Mouse (Mus musculus) erythroblast, embryonic 14.5 days (primary cell): ENCODE results near the gene Dgcr8. TPM values are rescaled to one million over a fixed set of nuclear protein-coding genes. Genes with fewer than 3 reads are reported as not detected.

Source experiments
- H3K27me3 ChIP-seq: 2 replicates; pipeline ENCODE4 v1.6.1; 2012; ENCODE audit warnings: inconsistent platforms; ENCODE audit not compliant: control insufficient read depth
- H3K36me3 ChIP-seq: 2 replicates; pipeline ENCODE4 v1.6.1; 2012; ENCODE audit warnings: mild to moderate bottlenecking, inconsistent platforms; ENCODE audit not compliant: control insufficient read depth
- H3K4me1 ChIP-seq: 2 replicates; pipeline ENCODE4 v1.6.1; 2012; ENCODE audit warnings: inconsistent platforms; ENCODE audit not compliant: control insufficient read depth
- H3K4me3 ChIP-seq: replicated peaks from 2 replicates; pipeline ENCODE3; 2012; ENCODE audit warnings: moderate library complexity, mild to moderate bottlenecking, inconsistent platforms
- H3K9me3 ChIP-seq: 2 replicates; pipeline ENCODE4 v1.6.1; 2012; ENCODE audit warnings: low read length, inconsistent platforms, mixed read lengths; ENCODE audit not compliant: control insufficient read depth
- GATA1 ChIP-seq: IDR thresholded peaks from 2 replicates; pipeline ENCODE4 v1.6.1; 2012; ENCODE audit warnings: low read length, inconsistent platforms, mixed read lengths
- TAL1 ChIP-seq: IDR thresholded peaks from 3 replicates; pipeline ENCODE4 v1.6.1; 2012; ENCODE audit warnings: low read length, inconsistent platforms, mixed read lengths
- polyA plus RNA-seq: library from polyadenylated mRNA; stranded (reverse); fragments of >175 nt; gene quantifications from 2 replicates; pipeline ENCODE4 v1.2.3, GENCODE M21; 2012

Dgcr8 gene
- polyA plus RNA-seq, 1 experiment: 0.64 TPM

GRCm38 (mm10) chr16:18217579-18217978 lies 71.5 kb downstream of the Dgcr8 start, which contains the start of gene Ccdc188:
Gene Ccdc188 (plus strand): TSS chr16:18217879.
- Histone ChIP-seq H3K27me3 (no peaks in the 10 kb centered on the region; the same call in 1 of the 2 replicates), H3K9me3 (no peaks in the 10 kb centered on the region), H3K4me1 (no peaks in the 10 kb centered on the region), H3K4me3 (no peak within 1 kb of the TSS), H3K36me3 (peaks cover under 1% of the 10 kb centered on the region; the same call in 1 of the 2 replicates)
- TF ChIP-seq GATA1 (no peak), TAL1 (no peak)

- no peaks in the 10 kb centered on the region for H3K36me3 ChIP-seq
- no peak for TF ChIP-seq TAL1
- no peak for TF ChIP-seq GATA1
- peaks cover 5% of the 10 kb centered on the region for H3K4me1 ChIP-seq
- no peaks in the 10 kb centered on the region; the same call in 1 of the 2 replicates for H3K27me3 ChIP-seq
- no peaks in the 10 kb centered on the region for H3K9me3 ChIP-seq
- no peak overlapping the region for H3K4me3 ChIP-seq
These were observed 74.2 kb downstream of the Dgcr8 start for GRCm38 (mm10) chr16:18214858-18215257.

- Histone ChIP-seq H3K4me3 (no peak overlapping the region), H3K36me3 (no peaks in the 10 kb centered on the region), H3K4me1 (peaks cover 5% of the 10 kb centered on the region), H3K9me3 (no peaks in the 10 kb centered on the region), H3K27me3 (no peaks in the 10 kb centered on the region; the same call in 1 of the 2 replicates)
- no peak for TF ChIP-seq TAL1
- no peak for TF ChIP-seq GATA1
These were observed 75.4 kb downstream of the Dgcr8 start for GRCm38 (mm10) chr16:18213689-18214088.

- Histone ChIP-seq H3K27me3 (no peaks in the 10 kb centered on the region; the same call in 1 of the 2 replicates), H3K4me1 (peaks cover 5% of the 10 kb centered on the region), H3K36me3 (no peaks in the 10 kb centered on the region), H3K4me3 (no peak overlapping the region), H3K9me3 (no peaks in the 10 kb centered on the region)
- no peak for TF ChIP-seq GATA1
These were observed 77.5 kb downstream of the Dgcr8 start for GRCm38 (mm10) chr16:18211417-18212171.

GRCm38 (mm10) chr16:18210701-18211416 lies 78.2 kb downstream of the Dgcr8 start:
- Histone ChIP-seq H3K9me3 (no peaks in the 10 kb centered on the region), H3K36me3 (no peaks in the 10 kb centered on the region), H3K4me3 (no peak overlapping the region), H3K27me3 (no peaks in the 10 kb centered on the region; the same call in 1 of the 2 replicates), H3K4me1 (peaks cover 5% of the 10 kb centered on the region)
- TF ChIP-seq GATA1: no peak
- no peak for TF ChIP-seq TAL1

Other genes with a start within 250 kb of the Dgcr8 start
- gene Dgcr6, start 236.4 kb downstream of the Dgcr8 start, polyA plus RNA-seq: 0.66 and 1.0 TPM in 2 replicates
- gene Prodh, start 199.0 kb downstream of the Dgcr8 start, polyA plus RNA-seq: 0.06 and 0.20 TPM in 2 replicates
- gene Rtn4r, start 161.6 kb downstream of the Dgcr8 start, polyA plus RNA-seq: 0.02 TPM in 1 of 2 replicates, not detected in the other
- gene Ccdc188, start 71.4 kb downstream of the Dgcr8 start, polyA plus RNA-seq: not detected in 2 replicates
- 0.20 and 0.31 TPM in 2 replicates for gene Zdhhc8, start 54.1 kb downstream of the Dgcr8 start, polyA plus RNA-seq
- 3.7 and 3.8 TPM in 2 replicates for gene Trmt2a, start 40.6 kb downstream of the Dgcr8 start, polyA plus RNA-seq
- 72.2 and 86.6 TPM in 2 replicates for gene Ranbp1, start 40.5 kb downstream of the Dgcr8 start, polyA plus RNA-seq
- gene Gm49776, start 30.9 kb downstream of the Dgcr8 start, polyA plus RNA-seq: not detected in 2 replicates
- gene Tango2, start 58.9 kb upstream of the Dgcr8 start, polyA plus RNA-seq: 5.6 and 7.4 TPM in 2 replicates
- 0.84 and 1.3 TPM in 2 replicates for gene Arvcf, start 58.9 kb upstream of the Dgcr8 start, polyA plus RNA-seq
- 16.0 and 18.6 TPM in 2 replicates for gene Txnrd2, start 137.1 kb upstream of the Dgcr8 start, polyA plus RNA-seq
- 7.4 and 19.9 TPM in 2 replicates for gene Comt, start 137.6 kb upstream of the Dgcr8 start, polyA plus RNA-seq
- 0.64 and 0.81 TPM in 2 replicates for gene Gnb1l, start 209.5 kb upstream of the Dgcr8 start, polyA plus RNA-seq
- 0.06 and 0.15 TPM in 2 replicates for gene Rtl10, start 209.7 kb upstream of the Dgcr8 start, polyA plus RNA-seq